Mouse (Mus musculus) thymus, postnatal 4 days (tissue): ENCODE measurements around the gene Dazap1.

ENCODE experiments used
- DNase-seq: peaks from one replicate; pipeline ENCODE4 v3.0.0; 2021

Gene Dazap1

GRCm38 (mm10) chr10:80250059-80250458 lies 11.2 kb upstream of the Dazap1 start:
- no peak for DNase-seq

GRCm38 (mm10) chr10:80250573-80250972 lies 10.7 kb upstream of the Dazap1 start:
- no peak for DNase-seq

- DNase-seq = no peak
Observed at GRCm38 (mm10) chr10:80252011-80252410, 9.3 kb upstream of the Dazap1 start.

GRCm38 (mm10) chr10:80252493-80253274 lies 8.6 kb upstream of the Dazap1 start:
- DNase-seq = no peak

GRCm38 (mm10) chr10:80253551-80253950 lies 7.7 kb upstream of the Dazap1 start:
- DNase-seq = no peak

GRCm38 (mm10) chr10:80254331-80255297 lies 6.7 kb upstream of the Dazap1 start:
- no peak for DNase-seq

- DNase-seq = no peak
Observed at GRCm38 (mm10) chr10:80255881-80256535, 5.3 kb upstream of the Dazap1 start.

- no peak for DNase-seq
Observed at GRCm38 (mm10) chr10:80257936-80258335, 3.4 kb upstream of the Dazap1 start.

- DNase-seq = no peak
Observed at GRCm38 (mm10) chr10:80258752-80259462, 2.4 kb upstream of the Dazap1 start.

GRCm38 (mm10) chr10:80259463-80259805 lies 1.9 kb upstream of the Dazap1 start:
- no peak for DNase-seq

- DNase-seq = no peak
Observed at GRCm38 (mm10) chr10:80259861-80260641, 1.2 kb upstream of the Dazap1 start.

GRCm38 (mm10) chr10:80261585-80261968 lies 291 bp downstream of the Dazap1 start:
- DNase-seq = peak; percentile 80

- no peak for DNase-seq
Observed at GRCm38 (mm10) chr10:80262169-80262568, 883 bp downstream of the Dazap1 start.

- no peak for DNase-seq
Observed at GRCm38 (mm10) chr10:80262776-80263365, 1.6 kb downstream of the Dazap1 start.

GRCm38 (mm10) chr10:80264341-80265148 lies 3.3 kb downstream of the Dazap1 start:
- DNase-seq = peak; percentile 100

- DNase-seq = no peak
Observed at GRCm38 (mm10) chr10:80265149-80265486, 3.8 kb downstream of the Dazap1 start.

GRCm38 (mm10) chr10:80270099-80270498 lies 8.8 kb downstream of the Dazap1 start:
- DNase-seq = no peak

- DNase-seq = no peak
Observed at GRCm38 (mm10) chr10:80270734-80271181, 9.5 kb downstream of the Dazap1 start.

GRCm38 (mm10) chr10:80271186-80271843 lies 10.0 kb downstream of the Dazap1 start:
- DNase-seq = no peak
